7 mouse cellular contexts compared by ENCODE assay signal in the genomic region with DNA sequence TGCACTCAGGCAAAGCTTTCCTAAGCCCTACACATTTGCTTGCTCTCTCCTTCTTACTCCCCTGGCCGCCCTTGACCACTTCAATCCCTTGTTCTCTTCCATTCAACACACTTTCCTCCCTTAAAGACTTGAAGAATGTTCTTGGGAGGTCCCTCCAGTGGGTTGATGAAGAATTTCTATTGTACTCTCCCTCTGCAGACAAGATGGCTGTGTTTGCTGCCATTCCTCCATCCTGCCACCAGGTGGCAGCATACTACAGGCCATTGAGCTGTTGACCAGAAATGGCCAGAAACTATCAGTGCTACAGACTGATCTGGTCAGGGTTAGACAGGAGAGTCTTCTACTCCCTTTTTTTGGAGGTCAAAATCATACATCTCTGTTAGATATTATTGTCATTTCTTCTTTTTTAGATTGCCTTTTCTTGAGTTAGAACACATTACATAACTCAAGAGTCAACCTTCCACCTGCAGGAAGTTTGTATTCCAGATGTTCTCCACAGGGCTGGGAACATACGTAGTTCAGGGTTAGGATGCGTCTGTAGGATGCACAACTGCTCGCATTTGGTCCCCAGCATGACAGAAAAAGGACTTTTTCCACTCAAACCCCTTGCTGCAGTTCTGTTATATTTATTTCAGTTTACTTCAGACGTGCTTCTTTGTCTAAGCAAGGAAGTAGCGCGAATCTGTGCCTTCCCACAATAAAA. TPM values are rescaled to one million over a fixed set of nuclear protein-coding genes. Genes with fewer than 3 reads are reported as not detected.
DNase-seq lines count a peak whose midpoint lies in the region; ATAC-seq and TF ChIP-seq lines count a peak whose summit lies in the region.

No protein-coding gene starts in this region.

- H3K27me3 ChIP-seq in intestine, embryonic 16.5 days (replicated peaks; ENCODE audit: control insufficient read depth, insufficient read depth, low read length): no peaks in the 10 kb centered on the region
- no peaks in the 10 kb centered on the region for H3K27me3 ChIP-seq in midbrain, embryonic 11.5 days (ENCODE audit: control insufficient read depth, insufficient read depth, low read length)

- ATAC-seq in intestine, embryonic 16.5 days: peak; percentile 64
- peak; percentile 78; the same call in 1 of the 2 replicates for ATAC-seq in midbrain, embryonic 11.5 days (ENCODE audit: low FRiP score)

- H3K4me1 ChIP-seq in cortical plate, adult 2 months (ENCODE audit: control insufficient read depth, insufficient read depth, low read length): no peaks in the 10 kb centered on the region
- peaks cover 2% of the 10 kb centered on the region; the same call in 1 of the 2 replicates for H3K4me1 ChIP-seq in intestine, embryonic 16.5 days (ENCODE audit: control insufficient read depth, insufficient read depth, low read length)
- no peaks in the 10 kb centered on the region for H3K4me1 ChIP-seq in midbrain, embryonic 11.5 days (ENCODE audit: control insufficient read depth, insufficient read depth, low read length)

- no peak overlapping the region for H3K27ac ChIP-seq in cortical plate, adult 2 months (ENCODE audit: insufficient read depth, low read length)
- no peak overlapping the region for H3K27ac ChIP-seq in intestine, embryonic 16.5 days (ENCODE audit: low read length)
- H3K27ac ChIP-seq in midbrain, embryonic 11.5 days (ENCODE audit: low read depth, low read length): no peak overlapping the region

- no peaks in the 10 kb centered on the region for H3K36me3 ChIP-seq in intestine, embryonic 16.5 days (ENCODE audit: control insufficient read depth, insufficient read depth, low read length)
- H3K36me3 ChIP-seq in midbrain, embryonic 11.5 days (ENCODE audit: control insufficient read depth, insufficient read depth, low read length): no peaks in the 10 kb centered on the region

- intact Hi-C loops in left cerebral cortex, postnatal 25 days (cut with DNase I): loop anchor here (1.0 to 10.0 kb wide), 4 partner anchors 193 to 457 kb away; partner anchors contain the start of gene Slc44a3

- TF ChIP-seq CTCF in cortical plate, adult 2 months (IDR thresholded peaks at IDR 0.05; ENCODE audit: extremely low read depth, insufficient read depth, low read length): peak; percentile 99

- no peak overlapping the region for H3K4me2 ChIP-seq in intestine, embryonic 16.5 days (ENCODE audit: low read depth, low read length)
- no peak overlapping the region for H3K4me2 ChIP-seq in midbrain, embryonic 11.5 days

- DNase-seq in adrenal gland, adult (ENCODE audit: inconsistent age in 2 of 2, low spot score in 1 of 2): peak; percentile 73 to 92
- DNase-seq in gastrocnemius, postnatal 10 days: peak; percentile 70
- DNase-seq in left cerebral cortex, postnatal 25 days (ENCODE audit: low spot score in 2 of 2): peak; percentile 82 to 85
- DNase-seq in midbrain, embryonic 11.5 days (ENCODE audit: low spot score, missing footprints): peak; percentile 97
- DNase-seq in right cerebral cortex, postnatal 4 days: peak; percentile 66

- H3K4me3 ChIP-seq in cortical plate, adult 2 months (ENCODE audit: insufficient read depth, low read length): no peak overlapping the region
- H3K4me3 ChIP-seq in intestine, embryonic 16.5 days (ENCODE audit: low read length): no peak overlapping the region
- no peak overlapping the region for H3K4me3 ChIP-seq in midbrain, embryonic 11.5 days (ENCODE audit: low read depth, low read length)

- no peaks in the 10 kb centered on the region for H3K9me3 ChIP-seq in intestine, embryonic 16.5 days (ENCODE audit: control insufficient read depth, low read length)
- H3K9me3 ChIP-seq in midbrain, embryonic 11.5 days (ENCODE audit: control insufficient read depth, low read length): no peaks in the 10 kb centered on the region

- 72% methylated on average over 7 of the region's 7 CpGs for WGBS in intestine, embryonic 16.5 days
- WGBS in midbrain, embryonic 11.5 days: 79% methylated on average over 7 of the region's 7 CpGs

- no peak overlapping the region for H3K9ac ChIP-seq in intestine, embryonic 16.5 days (ENCODE audit: low read depth, low read length)
- peak overlapping the region; percentile 27; the same call in 1 of the 2 replicates for H3K9ac ChIP-seq in midbrain, embryonic 11.5 days (ENCODE audit: low read length)

- TF ChIP-seq POLR2A in cortical plate, adult 2 months (IDR thresholded peaks at IDR 0.05; ENCODE audit: extremely low read depth, insufficient read depth, low read length): no peak

RNA-seq across cellular contexts. Expression of gene Alg14, which starts 16.1 kb away (rescaled TPM):
- polyA plus RNA-seq in cortical plate, adult 2 months (2012; rRNA removed): 15.2 and 20.2 TPM in 2 replicates
- total RNA-seq in gastrocnemius, postnatal 10 days (2021): 10 to 100 TPM; 11.0 to 12.1 TPM
- 39.5 and 41.3 TPM in 2 replicates for polyA plus RNA-seq in intestine, embryonic 16.5 days (2015; fragmentation: Nextera tagmentation; extraction: Ambion mirVana)
- total RNA-seq in left cerebral cortex, postnatal 25 days (2021): 10 to 100 TPM; 15.2 to 16.3 TPM
- 37.6 and 38.0 TPM in 2 replicates for polyA plus RNA-seq in midbrain, embryonic 11.5 days (2014; fragmentation: Nextera tagmentation; extraction: Ambion mirVana)

RNA-seq across cellular contexts. Expression of gene Tmem56, which starts 24.8 kb away (rescaled TPM):
- polyA plus RNA-seq in cortical plate, adult 2 months (2012; rRNA removed): 23.3 and 25.2 TPM in 2 replicates
- total RNA-seq in gastrocnemius, postnatal 10 days (2021): 1 to 10 TPM; 5.7 to 6.4 TPM
- polyA plus RNA-seq in intestine, embryonic 16.5 days (2015; fragmentation: Nextera tagmentation; extraction: Ambion mirVana): 1.3 TPM in 2 replicates
- total RNA-seq in left cerebral cortex, postnatal 25 days (2021): 10 to 100 TPM; 47.1 to 47.3 TPM
- 1.2 and 1.5 TPM in 2 replicates for polyA plus RNA-seq in midbrain, embryonic 11.5 days (2014; fragmentation: Nextera tagmentation; extraction: Ambion mirVana)
